Mouse (Mus musculus) intestine, embryonic 15.5 days (tissue): Measurements from ENCODE around the gene Olfr659. TPM values are rescaled to one million over a fixed set of nuclear protein-coding genes. Genes with fewer than 3 reads are reported as not detected.
A peak's percentile ranks its signal among the peaks of the same experiment; 100 is the strongest.

Source experiments
- ATAC-seq: fragments of 200-750 bp; cut with Nextera tagmentation; 2 replicates; pipeline ENCODE4 v1.8.0; 2017; ENCODE audit warnings: moderate TSS enrichment, moderate library complexity
- H3K27ac ChIP-seq: fragments of 300-500 bp; sonication (generic); 2 replicates; pipeline ENCODE4 v1.5.1; 2015; ENCODE audit warnings: mild to moderate bottlenecking, inconsistent platforms
- H3K27me3 ChIP-seq: fragments of 300-500 bp; sonication (generic); replicated peaks from 2 replicates; pipeline ENCODE4 v1.6.1; 2015; ENCODE audit warnings: inconsistent platforms
- H3K36me3 ChIP-seq: fragments of 300-500 bp; sonication (generic); 2 replicates; pipeline ENCODE4 v1.6.1; 2015; ENCODE audit warnings: inconsistent platforms
- H3K4me1 ChIP-seq: fragments of 300-500 bp; sonication (generic); replicated peaks from 2 replicates; pipeline ENCODE4 v1.6.1; 2015; ENCODE audit warnings: inconsistent platforms
- H3K4me2 ChIP-seq: fragments of 300-500 bp; sonication (generic); replicated peaks from 2 replicates; pipeline ENCODE4 v1.6.1; 2015; ENCODE audit warnings: mild to moderate bottlenecking, inconsistent platforms
- H3K4me3 ChIP-seq: fragments of 300-500 bp; sonication (generic); replicated peaks from 2 replicates; pipeline ENCODE4 v1.5.1; 2015; ENCODE audit warnings: inconsistent platforms
- H3K9ac ChIP-seq: fragments of 300-500 bp; sonication (generic); 2 replicates; pipeline ENCODE4 v1.6.1; 2015; ENCODE audit warnings: inconsistent platforms
- H3K9me3 ChIP-seq: fragments of 300-500 bp; sonication (generic); 2 replicates; pipeline ENCODE4 v1.6.1; 2016; ENCODE audit warnings: inconsistent platforms
- WGBS: fragments of 180-500 bp; shearing (Covaris S2); methylation state at CpG from one replicate; pipeline ENCODE4 v1.1.7; 2015; 5-methylcytosine and 5-hydroxymethylcytosine counted together
- polyA plus RNA-seq: library from polyadenylated mRNA; unstranded; fragments of >200 nt; fragmentation: Nextera tagmentation; extraction: Ambion mirVana; gene quantifications from 2 replicates; pipeline ENCODE4 v1.2.1, GENCODE M21; 2015

The Olfr659 gene
- polyA plus RNA-seq, result not detected in 2 replicates

- Histone ChIP-seq H3K4me1 (no peaks in the 10 kb centered on the region), H3K36me3 (no peaks in the 10 kb centered on the region), H3K9me3 (no peaks in the 10 kb centered on the region), H3K9ac (no peak within 1 kb of the TSS), H3K27me3 (no peaks in the 10 kb centered on the region), H3K4me3 (no peak within 1 kb of the TSS), H3K27ac (no peak within 1 kb of the TSS), H3K4me2 (no peak within 1 kb of the TSS)
- WGBS, result 83% methylated on average over 3 of the region's 3 CpGs
- ATAC-seq, result no peak
Observed at GRCm38 (mm10) chr7:104666453-104666852, at the start of gene Olfr659. Olfr659 (plus strand) TSS chr7:104666753.

GRCm38 (mm10) chr7:104624494-104624893, 42.1 kb upstream of the Olfr659 start, which contains the start of gene Olfr657:
Olfr657 (plus strand) TSS chr7:104624794.
- Histone ChIP-seq H3K27ac (no peak within 1 kb of the TSS), H3K9ac (no peak within 1 kb of the TSS), H3K9me3 (no peaks in the 10 kb centered on the region), H3K36me3 (no peaks in the 10 kb centered on the region), H3K4me3 (no peak within 1 kb of the TSS), H3K27me3 (no peaks in the 10 kb centered on the region), H3K4me2 (no peak within 1 kb of the TSS), H3K4me1 (no peaks in the 10 kb centered on the region)
- no peak for ATAC-seq

GRCm38 (mm10) chr7:104646841-104647482, 19.6 kb upstream of the Olfr659 start, which contains the start of gene Olfr658:
Olfr658 (minus strand) TSS chr7:104647305.
- Histone ChIP-seq H3K9ac (no peak within 1 kb of the TSS), H3K4me2 (peak within 1 kb of the TSS; percentile 52), H3K36me3 (no peaks in the 10 kb centered on the region), H3K4me1 (no peaks in the 10 kb centered on the region), H3K27me3 (no peaks in the 10 kb centered on the region), H3K9me3 (no peaks in the 10 kb centered on the region), H3K4me3 (peak within 1 kb of the TSS; percentile 18; the same call in 1 of the 2 replicates), H3K27ac (no peak within 1 kb of the TSS)
- 19% methylated on average over 21 of the region's 22 CpGs for WGBS
- ATAC-seq, result peak; percentile 90

GRCm38 (mm10) chr7:104686201-104686600, 19.6 kb downstream of the Olfr659 start, which contains the start of gene Olfr661:
Olfr661 (plus strand) TSS chr7:104686501.
- Histone ChIP-seq H3K4me2 (no peak within 1 kb of the TSS), H3K9me3 (no peaks in the 10 kb centered on the region), H3K27me3 (no peaks in the 10 kb centered on the region), H3K4me1 (no peaks in the 10 kb centered on the region), H3K9ac (no peak within 1 kb of the TSS), H3K36me3 (no peaks in the 10 kb centered on the region), H3K27ac (no peak within 1 kb of the TSS), H3K4me3 (no peak within 1 kb of the TSS)
- ATAC-seq, result no peak
- WGBS, result 83% methylated on average over 2 of the region's 2 CpGs

Other genes starting within 250 kb of the Olfr659 start
- 1.5 and 1.8 TPM in 2 replicates for gene Trim30a, start 201.6 kb upstream of the Olfr659 start, polyA plus RNA-seq
- 0.92 TPM in 2 replicates for gene Trim30d, start 158.9 kb upstream of the Olfr659 start, polyA plus RNA-seq
- gene Olfr651, start 116.6 kb upstream of the Olfr659 start, polyA plus RNA-seq, result not detected in 2 replicates
- gene Olfr652, start 105.9 kb upstream of the Olfr659 start, polyA plus RNA-seq, result not detected in 2 replicates
- not detected in 2 replicates for gene Olfr653, start 89.4 kb upstream of the Olfr659 start, polyA plus RNA-seq
- gene Olfr654, start 79.7 kb upstream of the Olfr659 start, polyA plus RNA-seq, result not detected in 2 replicates
- gene Olfr655, start 65.0 kb upstream of the Olfr659 start, polyA plus RNA-seq, result not detected in 2 replicates
- gene Olfr656, start 52.8 kb upstream of the Olfr659 start, polyA plus RNA-seq, result not detected in 2 replicates
- gene Olfr657, start 42.0 kb upstream of the Olfr659 start, polyA plus RNA-seq, result not detected in 2 replicates
- 0.08 TPM in 1 of 2 replicates, not detected in the other for gene Olfr658, start 19.4 kb upstream of the Olfr659 start, polyA plus RNA-seq
- gene Olfr661, start 19.7 kb downstream of the Olfr659 start, polyA plus RNA-seq, result not detected in 2 replicates
- gene Usp17le, start 110.7 kb downstream of the Olfr659 start, polyA plus RNA-seq, result not detected in 2 replicates
- not detected in 2 replicates for gene Usp17lb, start 175.8 kb downstream of the Olfr659 start, polyA plus RNA-seq
- not detected in 2 replicates for gene Usp17la, start 190.3 kb downstream of the Olfr659 start, polyA plus RNA-seq
- not detected in 2 replicates for gene Olfr665, start 211.3 kb downstream of the Olfr659 start, polyA plus RNA-seq
- gene Olfr666, start 229.2 kb downstream of the Olfr659 start, polyA plus RNA-seq, result not detected in 2 replicates